Comparison of ENCODE assay signal across 11 mouse cellular contexts in the genomic region with DNA sequence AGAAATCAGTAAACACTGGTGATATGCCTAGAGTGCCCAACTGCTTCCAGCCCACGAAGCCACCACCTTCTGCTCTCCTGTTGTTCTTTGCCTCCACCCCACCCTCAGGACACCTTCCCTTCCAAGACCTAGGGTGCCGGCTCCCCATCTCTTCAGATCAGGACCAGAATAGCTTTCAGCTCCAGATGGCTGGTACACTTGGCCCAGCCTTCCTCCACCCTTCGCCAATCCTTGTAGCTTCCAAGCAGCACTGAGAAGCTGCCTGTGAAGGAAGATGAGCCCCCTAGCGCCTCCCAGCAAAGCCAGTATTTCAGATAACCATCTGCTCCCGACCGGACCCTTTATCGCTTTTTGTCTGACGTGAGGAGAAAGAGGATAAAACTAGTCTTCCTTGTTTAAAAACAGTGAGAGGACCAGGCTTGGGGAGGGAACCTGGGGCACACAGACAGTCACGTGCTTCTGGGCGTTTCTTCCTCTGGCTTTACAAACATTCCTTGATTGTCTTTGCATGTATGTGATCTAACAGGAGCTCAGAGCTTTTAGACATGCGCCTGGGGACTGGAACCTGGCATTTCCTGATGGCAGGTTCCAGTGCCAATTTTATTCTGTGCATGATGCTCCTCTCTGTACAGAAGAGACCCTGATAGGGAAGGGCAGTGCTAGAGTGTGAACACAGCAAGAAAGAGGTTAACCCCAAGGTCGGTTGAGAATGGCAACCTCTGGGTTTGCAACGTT.
DNase-seq lines count a peak whose midpoint lies in the region; ATAC-seq lines count a peak whose summit lies in the region.
"Had no signal": no experiment of that assay in that cellular context is flagged by ENCODE, and none has a peak within 500 bp of the region (broad histone marks: within the 10 kb centered on the region; RNA-seq: fewer than 3 reads in every experiment).

No protein-coding gene starts in this region.

- no peak for ATAC-seq in megakaryocyte progenitor cell, adult 5-6 weeks (replicated peaks; ENCODE audit: poor library complexity)
- ATAC-seq: intestine, embryonic 16.5 days had no signal

- peak; percentile 24 to 31 for DNase-seq in layer of hippocampus, adult 8-10 months (ENCODE audit: low spot score in 2 of 2)
- no peak for DNase-seq in layer of hippocampus, postnatal 14 days (ENCODE audit: low spot score in 2 of 2)
- DNase-seq in cerebellum, adult 8-10 months = peak; percentile 82
- peak; percentile 44 to 77 for DNase-seq in left cerebral cortex, adult 9 months (ENCODE audit: low spot score in 2 of 2)
- DNase-seq in right cerebral cortex, postnatal 4 days = peak; percentile 25
- DNase-seq in gastrocnemius, postnatal 14 days = no peak
- DNase-seq: adrenal gland, adult 2 months; lung, embryonic 14.5 days; thymus, adult 2 months had no signal

- intact Hi-C loops in gastrocnemius, postnatal 14 days (cut with DNase I; ENCODE audit: low total_unique reads) = no loop called here

Comparison
In these comparisons a context has a peak if more than half of its experiments do, and no peak if none do; other contexts are left out.
1. DNase-seq: peak in layer of hippocampus, adult 8-10 months (2 of 2), cerebellum, adult 8-10 months (single experiment), left cerebral cortex, adult 9 months (2 of 2) and right cerebral cortex, postnatal 4 days (single experiment); none in layer of hippocampus, postnatal 14 days (0 of 2) and gastrocnemius, postnatal 14 days (single experiment).